Mouse (Mus musculus) 3T3-L1 (cell line): ENCODE measurements around the gene Pip4k2b.
"Not testable (repeated sequence)": the region's sequence is repeated elsewhere in the genome, so short reads cannot be mapped to it uniquely, and the experiment has no call there.

Source experiments
- DNase-seq: peaks from one replicate; pipeline ENCODE4 v3.0.0-alpha.2; 2015; ENCODE audit warnings: low read depth, low spot score

Gene Pip4k2b

GRCm38 (mm10) chr11:97716021-97716420 lies 28.5 kb downstream of the Pip4k2b start:
- DNase-seq: no peak

- peak; percentile 78 for DNase-seq
Observed at GRCm38 (mm10) chr11:97714784-97715760, 29.4 kb downstream of the Pip4k2b start.

GRCm38 (mm10) chr11:97714356-97714755 lies 30.1 kb downstream of the Pip4k2b start:
- DNase-seq: peak; percentile 51

- no peak for DNase-seq
Observed at GRCm38 (mm10) chr11:97713896-97714295, 30.6 kb downstream of the Pip4k2b start.

- DNase-seq: no peak
Observed at GRCm38 (mm10) chr11:97712286-97712685, 32.2 kb downstream of the Pip4k2b start.

GRCm38 (mm10) chr11:97711200-97711900 lies 33.2 kb downstream of the Pip4k2b start:
- DNase-seq: no peak

GRCm38 (mm10) chr11:97710067-97710466 lies 34.4 kb downstream of the Pip4k2b start:
- DNase-seq: not testable (repeated sequence)

GRCm38 (mm10) chr11:97703039-97703826 lies 41.3 kb downstream of the Pip4k2b start, which contains the start of gene Psmb3:
Gene Psmb3 (plus strand): TSS chr11:97703399.
- peak; percentile 100 for DNase-seq

- DNase-seq: peak; percentile 90
Observed at GRCm38 (mm10) chr11:97702393-97702745, 42.1 kb downstream of the Pip4k2b start.

- DNase-seq: peak; percentile 29
Observed at GRCm38 (mm10) chr11:97701581-97702392, 42.7 kb downstream of the Pip4k2b start.

- DNase-seq: peak; percentile 58
Observed at GRCm38 (mm10) chr11:97700746-97701580, 43.5 kb downstream of the Pip4k2b start.

GRCm38 (mm10) chr11:97700003-97700745 lies 44.3 kb downstream of the Pip4k2b start, which contains the start of gene Pcgf2:
Gene Pcgf2 (minus strand): TSS chr11:97700497.
- DNase-seq: peak; percentile 92

- DNase-seq: peak; percentile 96
Observed at GRCm38 (mm10) chr11:97699626-97700002, 44.9 kb downstream of the Pip4k2b start.

GRCm38 (mm10) chr11:97698741-97699611 lies 45.5 kb downstream of the Pip4k2b start:
- peak; percentile 81 for DNase-seq

GRCm38 (mm10) chr11:97697891-97698529 lies 46.5 kb downstream of the Pip4k2b start:
- peak; percentile 26 for DNase-seq

- DNase-seq: no peak
Observed at GRCm38 (mm10) chr11:97697199-97697890, 47.2 kb downstream of the Pip4k2b start.

- no peak for DNase-seq
Observed at GRCm38 (mm10) chr11:97696669-97697068, 47.8 kb downstream of the Pip4k2b start.
